Mouse (Mus musculus): ENCODE measurements around the gene Mybbp1a. TPM values are rescaled to one million over a fixed set of nuclear protein-coding genes. Genes with fewer than 3 reads are reported as not detected.

Mybbp1a gene
- total RNA-seq, 2 experiments from 2014 or later: 53.3 to 53.6 TPM

Other genes starting within 250 kb of the Mybbp1a start
- 10 to 100 TPM; 12.2 to 13.0 TPM for gene Gm43951, start 234.5 kb upstream of the Mybbp1a start, total RNA-seq (2021)
- gene 4933427D14Rik, start 233.9 kb upstream of the Mybbp1a start, total RNA-seq (2021): 10 to 100 TPM; 33.8 to 34.3 TPM
- 10 to 100 TPM; 35.1 to 38.0 TPM for gene Txndc17, start 233.8 kb upstream of the Mybbp1a start, total RNA-seq (2021)
- gene Med31, start 225.8 kb upstream of the Mybbp1a start, total RNA-seq (2021): 10 to 100 TPM; 15.3 to 16.1 TPM
- 10 to 100 TPM; 13.0 to 17.9 TPM for gene Slc13a5, start 174.1 kb upstream of the Mybbp1a start, total RNA-seq (2021)
- 1 to 10 TPM; 7.5 to 7.6 TPM for gene Xaf1, start 139.7 kb upstream of the Mybbp1a start, total RNA-seq (2021)
- not detected for gene Fbxo39, start 126.9 kb upstream of the Mybbp1a start, total RNA-seq (2021)
- 1 to 10 TPM; 2.4 to 3.1 TPM for gene Tekt1, start 78.9 kb upstream of the Mybbp1a start, total RNA-seq (2021)
- 1 to 10 TPM in 1 of 2 experiments, under 1 TPM in 1; 0.61 to 1.3 TPM for gene Smtnl2, start 29.6 kb upstream of the Mybbp1a start, total RNA-seq (2021)
- under 1 TPM in 1 of 2 experiments, not detected in 1; 0.23 TPM for gene Ggt6, start 5.8 kb upstream of the Mybbp1a start, total RNA-seq (2021)
- 10 to 100 TPM; 53.7 to 55.4 TPM for gene Spns2, start 48.5 kb downstream of the Mybbp1a start, total RNA-seq (2021)
- gene Spns3, start 109.2 kb downstream of the Mybbp1a start, total RNA-seq (2021): under 1 TPM; 0.21 to 0.28 TPM
- gene Ube2g1, start 165.9 kb downstream of the Mybbp1a start, total RNA-seq (2021): 10 to 100 TPM; 45.8 to 47.2 TPM
- 10 to 100 TPM; 32.4 to 36.0 TPM for gene Ankfy1, start 248.7 kb downstream of the Mybbp1a start, total RNA-seq (2021)

All from left cerebral cortex, adult 18-20 months (tissue).